Mouse (Mus musculus): ENCODE data around the gene Olfr699. TPM values are rescaled to one million over a fixed set of nuclear protein-coding genes. Genes with fewer than 3 reads are reported as not detected.
"Not testable (repeated sequence)": the region's sequence is repeated elsewhere in the genome, so short reads cannot be mapped to it uniquely, and the experiment has no call there.

Gene Olfr699
- not detected in 2 replicates for polyA plus RNA-seq (2015; fragmentation: Nextera tagmentation; extraction: Ambion mirVana)

DNA sequence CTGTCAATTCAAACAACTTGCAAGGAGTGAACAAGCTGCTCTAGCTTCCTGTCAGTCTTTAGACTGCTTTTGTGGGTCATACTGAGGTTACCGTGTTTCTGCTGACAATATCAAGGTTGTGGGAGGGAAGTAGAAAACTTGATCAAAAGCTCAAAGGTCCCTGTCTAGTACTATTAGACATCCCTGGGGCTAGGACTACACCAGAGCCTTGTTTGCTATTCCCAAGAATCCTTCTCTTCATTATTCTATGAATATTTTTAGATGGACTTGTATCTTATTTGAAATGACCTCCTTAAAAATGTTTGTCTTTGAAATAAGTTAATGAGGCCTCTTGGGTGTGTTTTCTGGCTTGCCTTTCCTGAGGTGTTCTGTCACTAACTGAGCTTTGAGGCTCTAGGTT lies at the start of gene Olfr699:
Gene Olfr699, minus strand, starts transcription at position 101 of the 400 bp plus-strand sequence.
- WGBS: 82% methylated on average over 1 of the region's 1 CpGs
- Histone ChIP-seq H3K4me1 (replicated peaks) (no peaks in the 10 kb centered on the region), H3K9ac (no peak within 1 kb of the TSS), H3K4me2 (no peak within 1 kb of the TSS), H3K4me3 (no peak within 1 kb of the TSS), H3K36me3 (no peaks in the 10 kb centered on the region), H3K27ac (replicated peaks) (no peak within 1 kb of the TSS), H3K27me3 (no peaks in the 10 kb centered on the region), H3K9me3 (no peaks in the 10 kb centered on the region)
- no peak for ATAC-seq (ENCODE audit: low FRiP score, low read depth)

DNA sequence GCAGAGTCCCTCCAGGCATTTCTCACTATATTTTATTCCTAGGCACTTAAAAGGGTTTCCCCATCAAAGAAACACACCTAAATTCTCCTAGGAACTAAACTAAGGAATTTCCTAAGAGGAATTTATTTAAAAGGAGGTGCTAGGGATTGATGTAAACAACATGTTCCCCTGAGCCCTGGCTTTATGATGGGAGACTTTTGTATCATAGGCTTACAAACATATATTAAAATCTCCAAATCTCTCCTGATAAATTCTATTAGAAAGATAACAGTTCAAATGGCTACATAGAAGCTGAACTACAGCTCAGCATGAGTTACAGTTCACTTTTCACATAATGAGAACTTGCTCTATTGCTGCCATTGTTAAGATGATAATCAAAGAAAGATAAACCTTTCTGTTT lies 40.8 kb upstream of the Olfr699 start, which contains the start of gene Olfr702:
Gene Olfr702, minus strand, starts transcription at position 101 of the 400 bp plus-strand sequence.
- H3K4me1 ChIP-seq (replicated peaks): no peaks in the 10 kb centered on the region
- no peaks in the 10 kb centered on the region for H3K36me3 ChIP-seq
- no peaks in the 10 kb centered on the region for H3K27me3 ChIP-seq
- H3K27ac ChIP-seq (replicated peaks): no peak within 1 kb of the TSS
- H3K4me2 ChIP-seq: no peak within 1 kb of the TSS
- no peaks in the 10 kb centered on the region for H3K9me3 ChIP-seq
- H3K9ac ChIP-seq: no peak within 1 kb of the TSS
- no peak for ATAC-seq (ENCODE audit: low FRiP score, low read depth)
- H3K4me3 ChIP-seq: no peak within 1 kb of the TSS

DNA sequence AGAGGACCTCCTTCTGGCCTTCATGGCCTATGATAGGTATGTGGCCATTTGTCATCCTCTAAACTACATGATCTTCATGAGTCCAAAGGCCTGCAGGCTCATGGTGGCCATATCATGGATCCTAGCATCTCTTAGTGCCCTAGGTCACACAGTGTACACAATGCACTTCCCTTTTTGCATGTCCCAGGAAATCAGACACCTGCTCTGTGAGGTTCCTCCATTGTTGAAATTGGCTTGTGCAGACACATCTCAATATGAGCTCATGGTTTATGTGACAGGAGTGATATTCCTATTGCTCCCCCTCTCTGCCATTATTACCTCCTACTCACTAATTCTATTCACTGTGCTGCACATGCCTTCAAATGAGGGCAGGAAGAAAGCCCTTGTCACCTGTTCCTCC lies 25.4 kb upstream of the Olfr699 start:
- Histone ChIP-seq H3K4me2 (no peak overlapping the region), H3K9ac (no peak overlapping the region), H3K4me1 (replicated peaks) (no peaks in the 10 kb centered on the region), H3K4me3 (no peak overlapping the region), H3K9me3 (no peaks in the 10 kb centered on the region), H3K36me3 (no peaks in the 10 kb centered on the region), H3K27me3 (no peaks in the 10 kb centered on the region), H3K27ac (replicated peaks) (no peak overlapping the region)
- no peak for ATAC-seq (ENCODE audit: low FRiP score, low read depth)

DNA sequence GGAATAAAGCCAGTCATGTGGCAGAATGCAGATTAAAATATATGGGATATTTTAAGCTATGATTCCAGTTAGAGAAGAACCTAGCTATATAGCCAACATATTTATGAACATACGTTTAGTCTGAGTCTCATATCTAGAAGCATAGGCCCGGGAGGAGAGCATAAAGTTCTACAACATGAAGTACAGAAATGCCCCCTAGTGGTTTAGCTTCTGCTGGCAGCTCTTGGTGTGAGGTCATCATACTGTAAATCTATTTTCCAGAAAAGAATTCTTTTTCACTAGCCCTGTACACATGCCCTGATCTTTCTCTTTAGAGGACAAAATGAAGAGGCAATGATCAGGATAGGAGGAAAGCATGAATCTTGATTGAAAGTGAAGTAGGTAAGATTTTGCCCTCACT lies 22.8 kb upstream of the Olfr699 start:
- 70% methylated on average over 2 of the region's 2 CpGs for WGBS
- Histone ChIP-seq H3K9me3 (no peaks in the 10 kb centered on the region), H3K9ac (no peak overlapping the region), H3K27me3 (no peaks in the 10 kb centered on the region), H3K36me3 (no peaks in the 10 kb centered on the region), H3K4me1 (replicated peaks) (no peaks in the 10 kb centered on the region), H3K27ac (replicated peaks) (no peak overlapping the region), H3K4me3 (no peak overlapping the region), H3K4me2 (no peak overlapping the region)
- no peak for ATAC-seq (ENCODE audit: low FRiP score, low read depth)

DNA sequence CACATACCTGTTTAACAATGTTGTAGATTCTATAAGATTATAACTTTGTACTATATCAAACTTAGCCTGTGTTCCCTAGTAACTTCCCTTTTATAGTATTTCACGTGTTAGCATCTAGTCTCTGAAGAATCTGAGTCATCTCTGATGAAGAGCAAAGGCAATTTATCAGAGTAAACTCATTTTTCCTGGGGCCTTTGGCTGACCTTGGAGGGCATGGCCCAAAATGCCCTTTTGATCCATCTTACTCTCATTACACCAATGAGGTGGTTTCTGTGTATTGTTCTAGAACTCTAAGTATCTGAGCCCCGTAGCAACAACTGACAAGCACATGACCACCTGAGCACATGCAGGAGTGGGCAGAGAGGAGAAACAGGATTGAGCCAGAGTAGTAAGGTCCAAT lies 20.8 kb upstream of the Olfr699 start, which contains the start of gene Olfr701:
Gene Olfr701, plus strand, starts transcription at position 301 of the 400 bp plus-strand sequence.
- 90% methylated on average over 2 of the region's 2 CpGs for WGBS
- no peak within 1 kb of the TSS for H3K27ac ChIP-seq (replicated peaks)
- H3K4me3 ChIP-seq: no peak within 1 kb of the TSS
- no peaks in the 10 kb centered on the region for H3K9me3 ChIP-seq
- H3K4me2 ChIP-seq: no peak within 1 kb of the TSS
- no peaks in the 10 kb centered on the region for H3K36me3 ChIP-seq
- ATAC-seq (ENCODE audit: low FRiP score, low read depth): no peak
- H3K27me3 ChIP-seq: no peaks in the 10 kb centered on the region
- no peak within 1 kb of the TSS for H3K9ac ChIP-seq
- H3K4me1 ChIP-seq (replicated peaks): no peaks in the 10 kb centered on the region

DNA sequence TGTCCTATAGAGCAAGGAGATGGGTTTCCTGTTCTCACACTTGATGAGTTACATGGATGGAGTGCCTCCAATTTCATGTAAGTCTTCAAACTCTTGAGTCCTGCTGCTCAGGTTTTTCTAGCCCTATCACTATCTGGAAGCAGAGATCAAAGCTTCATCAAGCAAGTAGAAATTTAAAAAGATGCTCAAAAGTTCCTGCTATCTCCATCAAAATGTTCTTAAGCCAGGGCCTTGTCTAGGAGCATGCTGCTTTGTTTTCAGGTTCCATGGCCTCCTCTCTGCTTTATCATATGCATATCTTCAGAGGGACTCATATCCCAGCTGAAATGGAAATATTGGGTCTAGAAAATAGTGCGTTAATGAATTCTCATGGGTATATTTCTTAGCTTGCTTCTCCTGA lies 15.7 kb upstream of the Olfr699 start, which contains the start of gene Olfr700:
Gene Olfr700, minus strand, starts transcription at position 101 of the 400 bp plus-strand sequence.
- no peak for ATAC-seq (ENCODE audit: low FRiP score, low read depth)
- Histone ChIP-seq H3K4me1 (replicated peaks) (no peaks in the 10 kb centered on the region), H3K9ac (no peak within 1 kb of the TSS), H3K27me3 (no peaks in the 10 kb centered on the region), H3K36me3 (no peaks in the 10 kb centered on the region), H3K27ac (replicated peaks) (no peak within 1 kb of the TSS), H3K4me2 (no peak within 1 kb of the TSS), H3K4me3 (no peak within 1 kb of the TSS), H3K9me3 (no peaks in the 10 kb centered on the region)
- 86% methylated on average over 1 of the region's 1 CpGs for WGBS

DNA sequence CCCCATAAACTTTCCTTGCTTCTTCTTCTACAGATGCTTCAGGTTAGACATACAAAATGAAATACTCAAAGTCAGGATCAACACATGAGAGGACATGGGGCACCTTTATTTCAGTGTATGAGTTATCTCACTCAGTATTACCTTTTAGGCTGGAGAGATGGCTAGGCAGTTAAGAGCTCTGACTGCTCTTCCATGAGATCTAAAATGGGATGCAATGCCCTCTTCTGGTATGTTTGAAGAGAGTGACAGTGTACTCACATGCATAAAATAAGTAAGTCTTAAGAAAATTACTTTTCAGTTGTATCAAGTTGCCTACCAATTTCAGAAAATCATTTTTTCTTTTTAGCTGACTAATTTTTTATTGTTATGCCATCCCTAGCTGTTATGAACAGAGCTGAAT lies 4.7 kb downstream of the Olfr699 start:
- Histone ChIP-seq H3K27me3 (no peaks in the 10 kb centered on the region), H3K9me3 (no peaks in the 10 kb centered on the region), H3K9ac (no peak overlapping the region), H3K4me3 (no peak overlapping the region), H3K27ac (replicated peaks) (no peak overlapping the region), H3K4me1 (replicated peaks) (no peaks in the 10 kb centered on the region), H3K36me3 (no peaks in the 10 kb centered on the region), H3K4me2 (no peak overlapping the region)
- no peak for ATAC-seq (ENCODE audit: low FRiP score, low read depth)

DNA sequence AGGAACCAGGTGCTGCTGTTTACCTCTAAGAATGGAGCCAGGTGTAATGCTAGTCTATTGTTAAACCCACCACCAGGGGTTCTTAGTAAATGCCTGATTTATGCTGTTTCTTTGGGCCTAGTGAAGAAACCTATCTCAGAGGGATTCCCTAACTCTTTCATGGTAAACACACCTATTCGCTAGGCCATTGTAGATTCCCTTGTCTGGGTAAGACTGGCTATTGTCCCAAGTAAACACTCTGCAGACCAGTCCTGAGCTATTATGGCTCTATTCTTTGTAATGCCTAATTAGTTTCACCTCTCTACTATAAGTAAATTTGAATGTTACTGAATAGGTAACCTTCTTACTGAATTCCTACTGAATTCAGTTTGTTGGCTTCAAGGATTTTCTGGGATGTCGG lies 32.0 kb downstream of the Olfr699 start:
- H3K9me3 ChIP-seq; H3K4me3 ChIP-seq; ATAC-seq (ENCODE audit: low FRiP score, low read depth); H3K27ac ChIP-seq (replicated peaks); H3K4me1 ChIP-seq (replicated peaks); H3K27me3 ChIP-seq; H3K9ac ChIP-seq; H3K36me3 ChIP-seq; H3K4me2 ChIP-seq: not testable (repeated sequence)
- WGBS: 98% methylated on average over 2 of the region's 2 CpGs

DNA sequence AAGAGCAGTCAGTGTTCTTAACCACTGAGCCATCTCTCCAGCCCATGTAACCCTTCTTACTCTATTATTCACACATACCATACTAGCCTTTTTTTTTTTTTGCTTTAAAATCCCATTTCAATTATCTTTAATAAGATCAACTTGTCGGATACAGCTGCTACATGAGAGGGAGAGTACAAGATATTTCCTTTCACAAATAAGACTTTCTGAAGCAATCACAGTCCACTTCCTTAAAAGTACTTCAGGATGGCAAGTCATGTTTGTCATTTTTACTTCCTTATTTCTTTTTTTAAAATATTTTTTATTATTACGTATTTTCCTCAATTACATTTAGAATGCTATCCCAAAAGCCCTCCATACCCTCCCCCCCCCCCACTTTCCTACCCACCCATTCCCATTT lies 34.2 kb downstream of the Olfr699 start:
- H3K36me3 ChIP-seq: no peaks in the 10 kb centered on the region
- no peak overlapping the region for H3K4me3 ChIP-seq
- no peaks in the 10 kb centered on the region for H3K27me3 ChIP-seq
- no peak overlapping the region for H3K27ac ChIP-seq (replicated peaks)
- ATAC-seq (ENCODE audit: low FRiP score, low read depth): no peak
- H3K9me3 ChIP-seq: no peaks in the 10 kb centered on the region
- no peak overlapping the region for H3K4me2 ChIP-seq
- WGBS: 98% methylated on average over 2 of the region's 2 CpGs
- no peaks in the 10 kb centered on the region for H3K4me1 ChIP-seq (replicated peaks)
- H3K9ac ChIP-seq: no peak overlapping the region

DNA sequence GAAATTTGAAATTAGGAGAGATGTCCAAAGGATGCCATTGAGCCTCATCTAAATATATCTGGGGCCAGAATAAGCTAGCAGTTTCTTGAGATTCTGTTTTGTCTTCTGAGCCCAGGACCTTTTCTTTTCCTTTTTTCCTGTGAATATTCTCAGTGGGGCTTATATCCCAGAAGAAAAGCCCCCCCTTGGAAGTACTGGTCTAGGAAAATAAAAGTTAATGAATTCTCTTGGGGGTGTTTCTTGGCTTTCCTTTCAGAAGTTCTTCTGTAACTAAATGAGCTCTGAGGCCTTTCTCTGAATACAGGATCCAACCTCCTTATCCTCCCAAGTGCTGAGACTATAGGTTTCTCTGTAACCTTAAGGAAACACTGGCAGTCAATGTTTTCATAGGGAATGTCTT lies 37.7 kb downstream of the Olfr699 start, which contains the start of gene Olfr698:
Gene Olfr698, minus strand, starts transcription at position 101 of the 400 bp plus-strand sequence.
- no peak for ATAC-seq (ENCODE audit: low FRiP score, low read depth)
- no peak within 1 kb of the TSS for H3K27ac ChIP-seq (replicated peaks)
- H3K9me3 ChIP-seq: no peaks in the 10 kb centered on the region
- no peaks in the 10 kb centered on the region for H3K4me1 ChIP-seq (replicated peaks)
- no peak within 1 kb of the TSS for H3K9ac ChIP-seq
- no peaks in the 10 kb centered on the region for H3K27me3 ChIP-seq
- no peak within 1 kb of the TSS for H3K4me2 ChIP-seq
- H3K4me3 ChIP-seq: no peak within 1 kb of the TSS
- H3K36me3 ChIP-seq: no peaks in the 10 kb centered on the region

DNA sequence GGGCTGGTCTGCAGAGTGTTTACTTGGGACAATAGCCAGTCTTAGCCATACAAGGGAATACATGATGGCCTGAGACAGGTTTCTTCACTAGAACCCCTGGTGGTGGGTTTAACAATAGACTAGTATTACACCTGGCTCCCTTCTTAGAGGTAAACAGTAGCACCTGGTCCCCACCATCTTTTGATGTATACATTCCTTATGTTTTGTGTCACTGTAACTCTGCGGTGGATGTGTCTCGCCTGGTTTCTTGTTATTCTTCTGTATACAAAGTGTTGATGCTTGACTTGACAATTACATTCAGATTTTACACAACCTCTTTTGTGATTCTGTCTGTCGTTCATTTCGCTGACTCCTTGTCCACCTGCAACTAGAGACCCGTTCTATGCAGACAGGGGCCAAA lies 47.2 kb downstream of the Olfr699 start:
- no peaks in the 10 kb centered on the region for H3K4me1 ChIP-seq (replicated peaks)
- no peak overlapping the region for H3K27ac ChIP-seq (replicated peaks)
- WGBS: 91% methylated on average over 5 of the region's 5 CpGs
- no peak for ATAC-seq (ENCODE audit: low FRiP score, low read depth)
- H3K36me3 ChIP-seq: no peaks in the 10 kb centered on the region
- no peaks in the 10 kb centered on the region for H3K27me3 ChIP-seq
- no peaks in the 10 kb centered on the region for H3K9me3 ChIP-seq
- H3K9ac ChIP-seq: no peak overlapping the region
- H3K4me2 ChIP-seq: no peak overlapping the region
- H3K4me3 ChIP-seq: no peak overlapping the region

DNA sequence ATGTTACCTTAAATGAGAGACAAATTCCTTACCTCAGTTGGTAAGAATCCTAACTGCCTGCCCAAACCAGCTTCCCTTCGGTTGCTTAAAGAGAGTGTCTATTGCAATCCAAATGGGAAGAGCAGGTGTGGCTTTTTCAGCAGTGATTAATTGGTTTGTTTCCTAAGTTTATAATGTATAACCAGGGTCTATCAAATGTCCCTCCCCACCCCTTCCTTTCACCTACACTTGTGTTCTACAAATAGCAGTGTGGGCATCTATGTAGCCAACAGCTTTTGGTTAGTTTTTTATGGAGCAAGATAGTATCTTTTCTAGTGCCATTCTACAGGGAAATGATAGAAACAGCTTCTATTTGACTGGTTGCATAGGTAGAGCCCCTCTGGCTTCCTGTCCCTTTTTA lies 50.7 kb downstream of the Olfr699 start, which contains the start of gene Olfr697:
Gene Olfr697, minus strand, starts transcription at position 101 of the 400 bp plus-strand sequence.
- no peak within 1 kb of the TSS for H3K9ac ChIP-seq
- H3K4me2 ChIP-seq: no peak within 1 kb of the TSS
- no peaks in the 10 kb centered on the region for H3K4me1 ChIP-seq (replicated peaks)
- H3K27ac ChIP-seq (replicated peaks): no peak within 1 kb of the TSS
- no peak for ATAC-seq (ENCODE audit: low FRiP score, low read depth)
- H3K27me3 ChIP-seq: no peaks in the 10 kb centered on the region
- H3K36me3 ChIP-seq: no peaks in the 10 kb centered on the region
- H3K4me3 ChIP-seq: no peak within 1 kb of the TSS
- H3K9me3 ChIP-seq: no peaks in the 10 kb centered on the region
- 94% methylated on average over 1 of the region's 1 CpGs for WGBS

Data from hindbrain, embryonic 15.5 days (tissue).